Mouse (Mus musculus) gastrocnemius, postnatal 14 days (tissue): ENCODE data around the gene Zfp148. TPM values are rescaled to one million over a fixed set of nuclear protein-coding genes. Genes with fewer than 3 reads are reported as not detected.

Experiments
- DNase-seq: peaks from one replicate; pipeline ENCODE4 v3.0.0; 2021; ENCODE audit warnings: mixed read lengths
- intact Hi-C: fragments of 180-260 bp; cut with DNase I; formaldehyde crosslinking; loops from one replicate; pipeline ENCODE4 v1.15.1; 2025; ENCODE audit warnings: low total_unique reads
- total RNA-seq, 2 experiments: library from RNA; stranded (reverse); gene quantifications; 2 replicates each; pipeline ENCODE4 v1.2.3; 2021

Gene Zfp148
- total RNA-seq, 2 experiments from 2014 or later = 19.5 to 21.1 TPM

- intact Hi-C loops = no loop called here
- no peak for DNase-seq
Observed at GRCm38 (mm10) chr16:33517627-33518026, 137.0 kb downstream of the Zfp148 start.

DNA sequence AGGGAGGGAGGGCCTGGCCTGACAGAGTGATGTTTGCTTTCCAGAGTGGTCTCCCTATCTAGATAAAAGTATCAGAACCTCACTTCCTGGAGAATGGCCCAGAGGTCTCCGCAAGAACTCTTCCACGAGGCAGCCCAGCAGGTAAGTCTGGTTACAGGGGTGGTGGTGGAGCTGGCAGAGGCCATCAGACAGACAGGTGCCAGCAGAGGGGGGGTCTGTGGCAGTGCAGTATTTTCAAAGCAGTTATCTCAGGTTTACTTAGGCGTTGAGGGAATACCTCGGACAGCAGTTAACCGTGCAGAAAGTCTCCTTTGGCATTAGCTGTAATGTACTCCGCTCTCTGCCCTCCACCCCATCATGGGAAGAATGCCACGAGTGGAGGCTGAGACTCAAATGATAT lies 137.6 kb downstream of the Zfp148 start:
- intact Hi-C loops = no loop called here
- no peak for DNase-seq

GRCm38 (mm10) chr16:33519916-33520568 lies 139.4 kb downstream of the Zfp148 start:
- intact Hi-C loops = no loop called here
- DNase-seq = no peak

DNA sequence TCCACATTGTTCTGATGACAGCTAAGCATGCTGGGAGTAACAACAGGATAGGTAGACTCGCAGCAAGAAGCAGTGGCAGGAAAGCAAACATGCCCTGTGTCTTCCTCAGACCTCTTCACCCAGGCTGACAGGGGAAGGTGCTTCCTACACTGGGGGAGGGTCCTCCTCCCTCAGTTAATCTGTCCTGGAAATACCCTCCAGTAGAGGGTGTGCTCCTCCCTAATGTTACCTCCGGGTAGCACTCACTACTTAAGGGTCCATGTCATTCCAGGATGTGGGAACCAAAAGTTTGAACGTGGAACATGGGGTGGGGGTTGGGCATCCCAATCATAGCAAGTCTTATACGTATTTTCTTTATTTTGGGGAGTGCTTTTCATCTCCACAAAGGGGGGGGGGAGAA lies 141.9 kb downstream of the Zfp148 start:
- DNase-seq = no peak
- intact Hi-C loops = no loop called here

DNA sequence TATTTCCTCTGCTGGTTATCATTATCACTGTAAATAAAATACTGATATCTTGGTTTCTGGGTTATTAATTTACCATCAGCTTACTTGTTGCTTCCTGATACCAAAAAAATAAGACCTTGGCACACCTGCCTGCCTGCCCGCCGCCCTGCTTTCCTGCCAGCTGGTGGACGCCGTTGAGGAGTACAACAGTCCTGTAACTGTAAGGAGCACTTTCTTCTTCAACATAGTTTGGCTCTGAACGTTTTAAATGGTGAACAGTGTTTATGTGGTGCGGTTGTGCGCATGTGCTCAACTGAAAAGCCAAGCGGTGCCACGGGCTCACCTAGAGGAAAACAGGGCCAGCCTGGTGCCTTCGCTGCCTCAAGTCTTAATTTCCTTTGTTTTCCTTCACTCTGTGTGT lies 142.9 kb downstream of the Zfp148 start:
- no peak for DNase-seq
- intact Hi-C loops = no loop called here

GRCm38 (mm10) chr16:33529502-33530454 lies 149.1 kb downstream of the Zfp148 start:
- intact Hi-C loops = no loop called here
- no peak for DNase-seq

DNA sequence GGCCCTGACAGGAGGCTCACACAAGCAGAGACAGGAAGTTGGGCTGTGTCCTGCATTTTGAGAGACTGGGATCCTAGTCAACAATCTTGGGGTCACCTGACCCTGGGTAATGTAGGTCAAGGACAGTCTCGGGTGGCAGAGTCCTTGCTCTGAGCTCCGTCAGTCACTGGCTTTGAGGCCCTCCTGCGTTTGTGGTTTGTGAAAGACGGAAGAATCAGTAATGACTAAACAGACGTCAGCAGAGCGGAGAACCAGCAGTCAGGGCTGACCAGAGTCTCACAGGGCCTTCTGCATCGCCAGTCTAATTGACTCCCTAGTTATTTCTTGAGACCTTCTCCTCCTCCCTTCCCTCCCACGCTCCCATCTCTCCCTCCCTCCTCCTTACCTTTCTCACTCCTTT lies 150.5 kb downstream of the Zfp148 start:
- no peak for DNase-seq
- intact Hi-C loops = no loop called here

DNA sequence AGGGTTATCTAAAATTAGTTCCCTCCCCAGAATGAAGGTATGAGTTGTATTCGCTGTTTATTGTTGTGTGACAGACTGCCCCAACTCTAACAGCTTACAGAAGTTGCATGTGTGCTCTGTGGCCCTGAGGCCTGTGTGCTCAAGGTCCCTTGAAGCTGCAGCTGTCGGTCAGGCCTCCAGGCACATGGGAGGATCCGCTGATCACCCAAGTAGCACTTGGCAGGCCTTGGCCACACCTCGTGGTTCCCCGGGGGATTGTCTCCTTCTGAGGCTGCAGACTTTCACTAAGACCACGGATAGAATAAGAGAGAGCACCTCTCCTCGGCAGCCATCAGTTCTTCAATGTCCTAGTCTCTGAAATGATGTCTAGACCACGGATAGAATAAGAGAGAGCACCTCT lies 155.8 kb downstream of the Zfp148 start:
- intact Hi-C loops = no loop called here
- DNase-seq = no peak

- no peak for DNase-seq
- intact Hi-C loops = no loop called here
Observed at GRCm38 (mm10) chr16:33537499-33538225, 157.0 kb downstream of the Zfp148 start.

GRCm38 (mm10) chr16:33544346-33544745 lies 163.7 kb downstream of the Zfp148 start:
- no peak for DNase-seq
- intact Hi-C loops = no loop called here

- no peak for DNase-seq
- intact Hi-C loops = no loop called here
Observed at GRCm38 (mm10) chr16:33545530-33545929, 164.9 kb downstream of the Zfp148 start.

DNA sequence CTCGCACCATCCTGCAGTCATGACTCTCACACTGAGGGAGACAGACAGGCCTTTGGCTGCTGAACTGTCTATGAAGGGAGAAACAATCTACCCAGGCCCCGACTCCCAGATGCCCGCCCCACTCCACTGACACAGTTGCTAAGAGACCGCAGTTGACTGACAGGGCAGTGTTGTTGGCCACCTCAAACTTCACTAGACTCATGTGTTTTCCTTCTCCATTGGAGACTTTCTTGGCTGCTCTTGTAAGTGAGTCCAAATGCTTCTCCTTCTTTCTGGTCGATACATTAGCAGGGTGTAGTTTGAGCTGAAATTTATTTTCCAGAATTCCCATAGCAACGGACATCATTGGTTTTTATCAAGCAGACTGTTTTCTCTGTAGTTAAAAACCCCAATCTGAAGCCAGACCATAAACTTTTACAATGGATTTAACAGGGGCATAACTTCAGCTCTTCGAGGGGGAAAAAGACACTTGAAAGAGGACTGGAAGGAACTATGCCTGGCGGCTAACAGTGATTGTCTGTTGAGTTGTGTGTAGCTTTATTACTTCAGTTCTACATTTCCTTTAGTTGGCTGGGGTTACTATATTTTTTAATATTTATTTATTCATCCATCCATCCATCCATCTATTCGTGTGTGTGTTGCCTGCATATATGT lies 173.2 kb downstream of the Zfp148 start:
- DNase-seq = peak; percentile 40
- intact Hi-C loops = loop anchor here (10.0 kb wide), 1 partner anchor 239 kb away; no protein-coding TSS in a partner anchor

Other genes starting within 250 kb of the Zfp148 start
- 10 to 100 TPM; 11.7 to 15.8 TPM for gene Osbpl11, start 195.8 kb upstream of the Zfp148 start, total RNA-seq
- gene Snx4, start 129.4 kb upstream of the Zfp148 start, total RNA-seq = 10 to 100 TPM; 19.5 to 22.3 TPM
- gene Slc12a8, start 136.5 kb downstream of the Zfp148 start, total RNA-seq = under 1 TPM; 0.20 to 0.21 TPM